Mouse (Mus musculus): ENCODE results near the gene Irf4. TPM values are rescaled to one million over a fixed set of nuclear protein-coding genes. Genes with fewer than 3 reads are reported as not detected.

Irf4 gene
- polyA plus RNA-seq, 1 experiment from 2014 or later = not detected

DNA sequence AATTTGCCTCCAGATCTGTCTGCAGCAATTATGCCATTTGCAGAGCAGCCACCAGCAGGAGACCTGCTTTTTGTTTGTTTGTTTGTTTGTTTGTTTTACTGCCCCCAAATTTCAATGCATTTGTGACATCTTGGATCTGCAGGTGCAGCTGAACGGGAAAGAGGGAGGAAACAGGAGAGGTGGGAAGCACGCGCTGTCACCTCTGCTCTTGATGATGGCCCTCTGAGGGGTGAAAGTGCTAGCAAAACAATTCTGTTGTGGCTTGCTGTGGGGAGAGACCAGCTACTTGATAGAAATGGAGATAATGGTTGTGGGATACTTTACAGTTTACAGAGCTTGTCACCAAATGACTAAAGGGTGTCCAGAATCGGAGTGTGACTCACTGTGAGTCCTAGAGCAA lies 46.9 kb downstream of the Irf4 start:
- 87% methylated on average over 4 of the region's 4 CpGs for whole genome bisulfite sequencing
- H3K27ac ChIP-seq (replicated peaks; ENCODE audit: low read depth, low read length) = no peak overlapping the region
- no peak for ATAC-seq (replicated peaks; ENCODE audit: insufficient number of reproducible peaks, low FRiP score, low TSS enrichment, low read depth)

DNA sequence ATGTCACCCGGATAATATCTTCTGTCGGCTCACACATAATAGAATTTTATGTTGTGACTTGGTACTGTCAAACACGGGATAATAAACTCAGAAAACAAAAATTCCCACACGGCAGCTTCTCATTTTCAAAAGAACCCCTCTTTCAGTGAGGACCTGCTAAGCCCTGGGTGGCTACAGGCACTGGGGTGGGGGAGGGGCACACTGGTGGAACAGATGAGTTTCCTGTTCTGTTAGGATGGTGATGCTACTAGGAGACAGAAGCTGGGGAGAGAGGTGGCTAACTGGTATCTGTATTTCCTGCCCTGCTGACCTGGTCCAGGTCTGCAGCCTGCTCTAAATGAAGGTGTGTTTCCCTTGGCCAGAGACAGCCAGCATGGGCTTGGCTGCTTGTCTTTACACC lies 52.9 kb downstream of the Irf4 start:
- ATAC-seq (replicated peaks; ENCODE audit: insufficient number of reproducible peaks, low FRiP score, low TSS enrichment, low read depth) (no peak), DNase-seq (ENCODE audit: low spot score) (no peak)
- Histone ChIP-seq H3K4me2 (ENCODE audit: low read depth, low read length) (no peak overlapping the region), H3K4me1 (ENCODE audit: control insufficient read depth, insufficient read depth, low read length) (no peaks in the 10 kb centered on the region), H3K9me3 (replicated peaks; ENCODE audit: control insufficient read depth, low read length) (no peaks in the 10 kb centered on the region), H3K9ac (replicated peaks; ENCODE audit: low read length) (no peak overlapping the region), H3K4me3 (ENCODE audit: low read depth, low read length) (no peak overlapping the region), H3K27ac (replicated peaks; ENCODE audit: low read depth, low read length) (no peak overlapping the region), H3K27me3 (ENCODE audit: control insufficient read depth, insufficient read depth, low read length) (no peaks in the 10 kb centered on the region), H3K36me3 (replicated peaks; ENCODE audit: control insufficient read depth, insufficient read depth, low read depth, low read length) (no peaks in the 10 kb centered on the region)
- 71% methylated on average over 4 of the region's 4 CpGs for WGBS

More for the DNA sequence above, 46.9 kb downstream of the Irf4 start:
- H3K4me2 ChIP-seq (ENCODE audit: low read depth, low read length) = no peak overlapping the region
- no peak overlapping the region for H3K9ac ChIP-seq (replicated peaks; ENCODE audit: low read length)
- H3K27me3 ChIP-seq (ENCODE audit: control insufficient read depth, insufficient read depth, low read length) = no peaks in the 10 kb centered on the region
- no peak for DNase-seq (ENCODE audit: low spot score)
- H3K4me1 ChIP-seq (ENCODE audit: control insufficient read depth, insufficient read depth, low read length) = no peaks in the 10 kb centered on the region
- H3K36me3 ChIP-seq (replicated peaks; ENCODE audit: control insufficient read depth, insufficient read depth, low read depth, low read length) = no peaks in the 10 kb centered on the region
- H3K9me3 ChIP-seq (replicated peaks; ENCODE audit: control insufficient read depth, low read length) = no peaks in the 10 kb centered on the region
- H3K4me3 ChIP-seq (ENCODE audit: low read depth, low read length) = no peak overlapping the region

DNA sequence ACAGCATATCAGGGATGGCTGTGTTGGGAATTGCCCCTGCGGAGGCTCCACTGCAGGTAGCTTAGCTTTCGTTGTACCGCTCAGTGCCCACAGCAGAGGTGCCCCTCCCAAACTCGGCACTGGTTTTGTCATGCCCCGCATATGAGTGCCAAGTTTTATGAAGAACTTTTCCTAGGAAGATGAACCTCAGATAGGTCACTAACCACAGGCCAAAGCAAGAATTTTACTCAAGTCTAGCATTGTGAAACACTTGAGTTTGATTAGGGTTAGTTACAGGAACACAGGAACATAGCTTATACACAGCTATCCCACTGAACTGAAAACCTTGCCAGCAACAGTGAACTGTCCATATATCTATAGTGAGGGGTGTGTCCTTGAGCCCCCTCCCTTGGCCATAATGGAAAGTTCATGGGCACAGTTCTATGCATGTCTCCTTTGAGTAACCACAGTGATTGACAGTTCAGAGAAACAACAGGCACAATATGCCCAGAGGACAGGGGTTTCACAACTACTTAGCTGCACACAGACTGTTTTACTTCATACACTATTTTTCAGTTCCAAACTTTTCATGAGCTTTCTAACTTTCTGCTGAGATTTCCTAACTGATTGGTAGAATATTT lies 53.4 kb downstream of the Irf4 start:
- DNase-seq (ENCODE audit: low spot score) (no peak), ATAC-seq (replicated peaks; ENCODE audit: insufficient number of reproducible peaks, low FRiP score, low TSS enrichment, low read depth) (no peak)
- Histone ChIP-seq H3K36me3 (replicated peaks; ENCODE audit: control insufficient read depth, insufficient read depth, low read depth, low read length) (no peaks in the 10 kb centered on the region), H3K27me3 (ENCODE audit: control insufficient read depth, insufficient read depth, low read length) (no peaks in the 10 kb centered on the region), H3K4me3 (ENCODE audit: low read depth, low read length) (no peak overlapping the region), H3K9me3 (replicated peaks; ENCODE audit: control insufficient read depth, low read length) (no peaks in the 10 kb centered on the region), H3K4me1 (ENCODE audit: control insufficient read depth, insufficient read depth, low read length) (no peaks in the 10 kb centered on the region), H3K4me2 (ENCODE audit: low read depth, low read length) (no peak overlapping the region), H3K9ac (replicated peaks; ENCODE audit: low read length) (no peak overlapping the region), H3K27ac (replicated peaks; ENCODE audit: low read depth, low read length) (no peak overlapping the region)
- WGBS = 90% methylated on average over 5 of the region's 5 CpGs

DNA sequence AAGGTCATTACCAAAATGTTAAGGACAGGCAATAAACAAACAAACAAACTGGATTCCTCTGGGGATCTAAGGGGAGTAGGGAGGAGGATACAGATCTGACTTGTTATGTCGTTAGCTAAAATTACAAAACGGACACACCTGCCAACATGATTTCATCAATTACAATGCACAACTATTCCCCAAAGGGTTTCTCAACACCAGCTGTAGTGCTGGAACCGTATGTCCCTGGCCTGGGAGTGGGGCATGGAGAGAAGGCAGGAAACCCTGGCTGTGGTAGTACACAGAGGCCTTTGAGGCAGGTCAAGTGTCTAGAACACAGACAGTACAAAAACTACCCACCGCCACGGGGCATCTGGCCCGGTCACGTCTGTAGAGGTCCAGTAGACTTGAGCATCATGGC lies 60.2 kb downstream of the Irf4 start:
- H3K9me3 ChIP-seq (replicated peaks; ENCODE audit: control insufficient read depth, low read length) = no peaks in the 10 kb centered on the region
- 77% methylated on average over 7 of the region's 7 CpGs for WGBS
- H3K27ac ChIP-seq (replicated peaks; ENCODE audit: low read depth, low read length) = no peak overlapping the region
- no peaks in the 10 kb centered on the region for H3K27me3 ChIP-seq (ENCODE audit: control insufficient read depth, insufficient read depth, low read length)
- ATAC-seq (replicated peaks; ENCODE audit: insufficient number of reproducible peaks, low FRiP score, low TSS enrichment, low read depth) = no peak
- no peaks in the 10 kb centered on the region for H3K36me3 ChIP-seq (replicated peaks; ENCODE audit: control insufficient read depth, insufficient read depth, low read depth, low read length)
- H3K4me1 ChIP-seq (ENCODE audit: control insufficient read depth, insufficient read depth, low read length) = no peaks in the 10 kb centered on the region
- no peak for DNase-seq (ENCODE audit: low spot score)
- no peak overlapping the region for H3K9ac ChIP-seq (replicated peaks; ENCODE audit: low read length)
- no peak overlapping the region for H3K4me3 ChIP-seq (ENCODE audit: low read depth, low read length)
- no peak overlapping the region for H3K4me2 ChIP-seq (ENCODE audit: low read depth, low read length)

DNA sequence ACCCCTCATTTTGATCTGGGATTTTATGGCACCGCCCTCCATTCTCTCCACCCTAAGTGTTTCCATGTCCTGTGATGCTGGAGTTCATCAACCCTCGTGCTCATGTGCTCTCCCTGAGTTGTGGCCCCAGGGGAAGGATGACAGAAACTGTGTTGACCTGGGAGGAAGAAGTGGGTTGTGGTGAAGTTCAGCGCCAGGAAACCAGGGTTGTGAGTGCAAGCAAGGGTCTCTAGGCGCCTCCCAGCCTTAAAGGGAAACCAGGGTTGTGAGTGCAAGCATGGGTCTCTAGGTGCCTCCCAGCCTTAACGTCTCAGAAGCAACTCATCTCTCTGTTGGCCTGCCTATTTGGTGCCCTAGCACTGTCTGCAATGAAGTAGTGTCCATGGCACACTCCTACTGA lies 64.4 kb downstream of the Irf4 start:
- Histone ChIP-seq H3K4me2 (ENCODE audit: low read depth, low read length) (no peak overlapping the region), H3K36me3 (replicated peaks; ENCODE audit: control insufficient read depth, insufficient read depth, low read depth, low read length) (no peaks in the 10 kb centered on the region), H3K4me3 (ENCODE audit: low read depth, low read length) (no peak overlapping the region), H3K4me1 (ENCODE audit: control insufficient read depth, insufficient read depth, low read length) (no peaks in the 10 kb centered on the region), H3K27ac (replicated peaks; ENCODE audit: low read depth, low read length) (no peak overlapping the region), H3K9me3 (replicated peaks; ENCODE audit: control insufficient read depth, low read length) (no peaks in the 10 kb centered on the region), H3K9ac (replicated peaks; ENCODE audit: low read length) (no peak overlapping the region), H3K27me3 (ENCODE audit: control insufficient read depth, insufficient read depth, low read length) (no peaks in the 10 kb centered on the region)
- DNase-seq (ENCODE audit: low spot score) (no peak), ATAC-seq (replicated peaks; ENCODE audit: insufficient number of reproducible peaks, low FRiP score, low TSS enrichment, low read depth) (no peak)
- 76% methylated on average over 5 of the region's 5 CpGs for WGBS

DNA sequence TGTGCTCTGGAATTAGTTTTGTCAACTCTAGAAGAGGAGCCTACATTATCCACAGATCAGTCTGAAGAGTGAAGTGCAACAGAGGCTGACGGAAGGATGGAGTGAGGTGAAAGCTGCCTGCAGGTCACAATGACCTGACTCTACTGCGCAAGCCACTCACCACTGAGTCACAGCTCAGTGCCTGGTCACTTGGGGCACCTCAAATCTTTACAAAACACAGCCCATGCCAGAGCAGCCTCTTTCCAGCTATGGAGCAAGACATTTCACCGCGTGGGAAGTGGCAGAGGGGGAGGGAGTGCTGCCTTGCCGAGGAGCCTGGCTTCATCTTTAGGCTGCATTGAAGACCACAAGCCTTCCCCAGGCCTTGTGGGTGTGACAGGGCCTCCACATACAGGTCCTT lies 65.2 kb downstream of the Irf4 start:
- DNase-seq (ENCODE audit: low spot score) (no peak), ATAC-seq (replicated peaks; ENCODE audit: insufficient number of reproducible peaks, low FRiP score, low TSS enrichment, low read depth) (no peak)
- H3K27ac ChIP-seq (replicated peaks; ENCODE audit: low read depth, low read length) = no peak overlapping the region
- no peaks in the 10 kb centered on the region for H3K4me1 ChIP-seq (ENCODE audit: control insufficient read depth, insufficient read depth, low read length)
- no peak overlapping the region for H3K4me3 ChIP-seq (ENCODE audit: low read depth, low read length)
- no peaks in the 10 kb centered on the region for H3K27me3 ChIP-seq (ENCODE audit: control insufficient read depth, insufficient read depth, low read length)
- no peaks in the 10 kb centered on the region; the same call in 1 of the 2 replicates for H3K36me3 ChIP-seq (replicated peaks; ENCODE audit: control insufficient read depth, insufficient read depth, low read depth, low read length)
- no peaks in the 10 kb centered on the region for H3K9me3 ChIP-seq (replicated peaks; ENCODE audit: control insufficient read depth, low read length)
- H3K4me2 ChIP-seq (ENCODE audit: low read depth, low read length) = no peak overlapping the region
- 87% methylated on average over 5 of the region's 5 CpGs for WGBS
- H3K9ac ChIP-seq (replicated peaks; ENCODE audit: low read length) = no peak overlapping the region

Other genes starting within 250 kb of the Irf4 start
- 238 and 249 TPM in 2 replicates for gene Uqcrfs1, start 203.9 kb upstream of the Irf4 start, polyA plus RNA-seq (2014; fragmentation: Nextera tagmentation; extraction: Ambion mirVana)
- gene Dusp22, start 89.2 kb upstream of the Irf4 start, polyA plus RNA-seq (2014; fragmentation: Nextera tagmentation; extraction: Ambion mirVana) = 20.3 and 21.1 TPM in 2 replicates
- not detected in 2 replicates for gene Hus1b, start 198.5 kb downstream of the Irf4 start, polyA plus RNA-seq (2014; fragmentation: Nextera tagmentation; extraction: Ambion mirVana)
- 41.5 and 43.8 TPM in 2 replicates for gene Exoc2, start 224.9 kb downstream of the Irf4 start, polyA plus RNA-seq (2014; fragmentation: Nextera tagmentation; extraction: Ambion mirVana)
- gene Gm5447, start 225.0 kb downstream of the Irf4 start, polyA plus RNA-seq (2014; fragmentation: Nextera tagmentation; extraction: Ambion mirVana) = 0.15 and 0.26 TPM in 2 replicates

Measured in embryonic facial prominence, embryonic 11.5 days (tissue).